Mouse (Mus musculus): ENCODE results near the gene Gm7544. TPM values are rescaled to one million over a fixed set of nuclear protein-coding genes. Genes with fewer than 3 reads are reported as not detected.
"Not testable (repeated sequence)": the region's sequence is repeated elsewhere in the genome, so short reads cannot be mapped to it uniquely, and the experiment has no call there.

The Gm7544 gene
- total and polyA plus RNA-seq, 3 experiments: not detected

DNA sequence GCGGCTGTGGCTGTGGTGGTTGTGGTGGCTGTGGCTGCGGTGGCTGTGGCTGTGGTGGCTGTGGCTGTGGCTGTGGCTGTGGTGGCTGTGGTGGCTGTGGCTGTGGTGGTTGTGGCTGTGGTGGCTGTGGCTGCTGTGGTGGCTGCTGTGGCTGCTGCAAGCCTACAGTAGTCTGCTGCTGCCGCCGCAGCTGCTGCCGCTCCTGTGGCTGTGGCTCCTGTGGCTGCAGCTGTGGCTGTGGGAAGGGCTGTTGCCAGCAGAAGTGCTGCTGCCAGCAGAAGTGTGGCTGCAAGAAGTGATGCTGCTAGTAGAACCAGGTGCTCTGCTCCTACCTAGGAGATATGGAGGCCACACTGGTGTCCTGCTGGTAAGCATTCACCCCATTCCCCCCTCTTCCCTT lies 42.4 kb downstream of the Gm7544 start:
- DNase-seq: not testable (repeated sequence)

- no peak for DNase-seq
Measured at GRCm38 (mm10) chr1:82913025-82913424, 42.8 kb downstream of the Gm7544 start, which contains the start of gene A030005L19Rik. A030005L19Rik (plus strand) TSS chr1:82913325.

DNA sequence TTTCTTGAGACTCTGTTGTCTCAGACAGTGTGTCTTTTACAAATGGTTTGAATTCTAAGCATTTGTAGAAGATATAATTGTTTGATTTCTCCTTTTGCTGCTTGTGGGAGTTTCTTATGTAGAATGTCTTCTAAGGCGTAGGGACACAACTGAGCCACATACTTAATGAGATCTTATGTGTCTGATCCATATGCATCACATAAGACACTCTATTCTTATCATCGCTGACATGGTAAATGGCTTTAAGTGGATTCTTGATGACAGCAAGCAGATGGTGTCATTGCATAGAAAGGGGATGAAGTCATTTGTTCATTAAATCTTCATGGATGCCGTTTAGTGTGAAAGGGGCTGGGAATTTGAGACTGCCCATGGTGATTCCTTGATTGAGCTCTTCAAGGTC lies 49.9 kb downstream of the Gm7544 start:
- DNase-seq: no peak

Other genes with a start within 250 kb of the Gm7544 start
- 100 to 1,000 TPM; 133 to 135 TPM for gene Mff, start 231.1 kb downstream of the Gm7544 start, total RNA-seq (2021)
- 242 and 318 TPM in 2 replicates for gene Mff, start 231.1 kb downstream of the Gm7544 start, polyA plus RNA-seq (2012; rRNA removed)
- not detected for gene Tm4sf20, start 187.6 kb downstream of the Gm7544 start, total RNA-seq (2021)
- not detected in 2 replicates for gene Tm4sf20, start 187.6 kb downstream of the Gm7544 start, polyA plus RNA-seq (2012; rRNA removed)
- not detected for gene Gm47791, start 184.8 kb downstream of the Gm7544 start, total RNA-seq (2021)
- not detected in 2 replicates for gene Gm47791, start 184.8 kb downstream of the Gm7544 start, polyA plus RNA-seq (2012; rRNA removed)
- 10 to 100 TPM; 52.7 to 54.5 TPM for gene Agfg1, start 116.5 kb downstream of the Gm7544 start, total RNA-seq (2021)
- 25.7 and 33.3 TPM in 2 replicates for gene Agfg1, start 116.5 kb downstream of the Gm7544 start, polyA plus RNA-seq (2012; rRNA removed)
- gene A030005L19Rik, start 42.7 kb downstream of the Gm7544 start, total RNA-seq (2021): not detected
- 0.13 and 0.38 TPM in 2 replicates for gene A030005L19Rik, start 42.7 kb downstream of the Gm7544 start, polyA plus RNA-seq (2012; rRNA removed)
- not detected for gene A030014E15Rik, start 31.1 kb downstream of the Gm7544 start, total RNA-seq (2021)
- not detected in 2 replicates for gene A030014E15Rik, start 31.1 kb downstream of the Gm7544 start, polyA plus RNA-seq (2012; rRNA removed)
- not detected for gene Gm6217, start 24.6 kb downstream of the Gm7544 start, total RNA-seq (2021)
- gene Gm6217, start 24.6 kb downstream of the Gm7544 start, polyA plus RNA-seq (2012; rRNA removed): not detected in 2 replicates
- not detected for gene A030003K21Rik, start 12.6 kb downstream of the Gm7544 start, total RNA-seq (2021)
- not detected in 2 replicates for gene A030003K21Rik, start 12.6 kb downstream of the Gm7544 start, polyA plus RNA-seq (2012; rRNA removed)
- gene Gm47955, start 4.3 kb upstream of the Gm7544 start, total RNA-seq (2021): not detected
- not detected in 2 replicates for gene Gm47955, start 4.3 kb upstream of the Gm7544 start, polyA plus RNA-seq (2012; rRNA removed)
- not detected for gene Gm47959, start 44.5 kb upstream of the Gm7544 start, total RNA-seq (2021)
- gene Gm47959, start 44.5 kb upstream of the Gm7544 start, polyA plus RNA-seq (2012; rRNA removed): not detected in 2 replicates
- gene Slc19a3, start 82.4 kb upstream of the Gm7544 start, total RNA-seq (2021): under 1 TPM; 0.14 to 0.26 TPM
- 0.15 and 0.25 TPM in 2 replicates for gene Slc19a3, start 82.4 kb upstream of the Gm7544 start, polyA plus RNA-seq (2012; rRNA removed)
- gene Krtap28-10, start 86.5 kb upstream of the Gm7544 start, total RNA-seq (2021): not detected
- gene Krtap28-10, start 86.5 kb upstream of the Gm7544 start, polyA plus RNA-seq (2012; rRNA removed): not detected in 2 replicates
- gene Gm47969, start 88.9 kb upstream of the Gm7544 start, total RNA-seq (2021): not detected
- not detected in 2 replicates for gene Gm47969, start 88.9 kb upstream of the Gm7544 start, polyA plus RNA-seq (2012; rRNA removed)
- gene A030005K14Rik, start 103.4 kb upstream of the Gm7544 start, total RNA-seq (2021): not detected
- not detected in 2 replicates for gene A030005K14Rik, start 103.4 kb upstream of the Gm7544 start, polyA plus RNA-seq (2012; rRNA removed)
- gene Krtap28-13, start 104.9 kb upstream of the Gm7544 start, total RNA-seq (2021): not detected
- not detected in 2 replicates for gene Krtap28-13, start 104.9 kb upstream of the Gm7544 start, polyA plus RNA-seq (2012; rRNA removed)
- gene Ccl20, start 160.8 kb upstream of the Gm7544 start, total RNA-seq (2021): not detected
- not detected in 2 replicates for gene Ccl20, start 160.8 kb upstream of the Gm7544 start, polyA plus RNA-seq (2012; rRNA removed)
- gene Daw1, start 203.7 kb upstream of the Gm7544 start, total RNA-seq (2021): not detected
- not detected in 2 replicates for gene Daw1, start 203.7 kb upstream of the Gm7544 start, polyA plus RNA-seq (2012; rRNA removed)

Data from adrenal gland, adult 2 months (tissue).